Mouse (Mus musculus) cortical plate, adult 2 months (tissue): ENCODE results near the gene Gmeb1.
"Not testable (repeated sequence)": the region's sequence is repeated elsewhere in the genome, so short reads cannot be mapped to it uniquely, and the experiment has no call there.

ENCODE experiments used
- CTCF ChIP-seq: fragments of 200-500 bp; IDR thresholded peaks from 2 replicates; pipeline ENCODE4 v1.5.1; 2011; ENCODE audit warnings: mild to moderate bottlenecking, control low read depth, low read length; ENCODE audit not compliant: insufficient read depth; ENCODE audit errors: extremely low read depth
- POLR2A ChIP-seq: fragments of 200-500 bp; IDR thresholded peaks from 2 replicates; pipeline ENCODE4 v1.6.1; 2011; ENCODE audit warnings: mild to moderate bottlenecking, low read length, control low read depth; ENCODE audit not compliant: insufficient read depth; ENCODE audit errors: extremely low read depth

- not testable (repeated sequence) for TF ChIP-seq POLR2A, CTCF
Observed at GRCm38 (mm10) chr4:132288840-132289239, 27.4 kb upstream of the Gmeb1 start.
